Mouse (Mus musculus) liver, postnatal 0 days (tissue): ENCODE measurements around the gene Ccdc92. TPM values are rescaled to one million over a fixed set of nuclear protein-coding genes. Genes with fewer than 3 reads are reported as not detected.

Experiments
- ATAC-seq: fragments of 200-750 bp; cut with Nextera tagmentation; 2 replicates; pipeline ENCODE4 v1.8.0; 2017; ENCODE audit warnings: mild to moderate bottlenecking, moderate library complexity
- DNase-seq: peaks from one replicate; pipeline ENCODE4 v3.0.0-alpha.2; 2016
- H3K27ac ChIP-seq: fragments of 300-500 bp; sonication (generic); 2 replicates; pipeline ENCODE4 v1.5.1; 2014; ENCODE audit warnings: antibody characterized with exemption, moderate library complexity, mild to moderate bottlenecking, low read depth
- H3K27me3 ChIP-seq: fragments of 300-500 bp; sonication (generic); 2 replicates; pipeline ENCODE4 v1.6.1; 2014; ENCODE audit warnings: low read length, control low read depth, mixed read lengths; ENCODE audit not compliant: insufficient read depth
- H3K36me3 ChIP-seq: fragments of 300-500 bp; sonication (generic); replicated peaks from 2 replicates; pipeline ENCODE4 v1.6.1; 2014; ENCODE audit warnings: mild to moderate bottlenecking, control low read depth, low read length, moderate library complexity, mixed read lengths; ENCODE audit not compliant: insufficient read depth
- H3K4me1 ChIP-seq: fragments of 300-500 bp; sonication (generic); 2 replicates; pipeline ENCODE4 v1.6.1; 2014; ENCODE audit warnings: antibody characterized with exemption, mild to moderate bottlenecking, control low read depth; ENCODE audit not compliant: insufficient read depth
- H3K4me2 ChIP-seq: fragments of 300-500 bp; sonication (generic); 2 replicates; pipeline ENCODE4 v1.6.1; 2014; ENCODE audit warnings: low read depth, mild to moderate bottlenecking, low read length, moderate library complexity, mixed read lengths
- H3K4me3 ChIP-seq: fragments of 300-500 bp; sonication (generic); 2 replicates; pipeline ENCODE4 v1.5.1; 2014; ENCODE audit warnings: low read depth, low read length
- H3K9ac ChIP-seq: fragments of 300-500 bp; sonication (generic); replicated peaks from 2 replicates; pipeline ENCODE4 v1.6.1; 2014; ENCODE audit warnings: mild to moderate bottlenecking, moderate library complexity
- H3K9me3 ChIP-seq: fragments of 300-500 bp; sonication (generic); 2 replicates; pipeline ENCODE4 v1.6.1; 2016; ENCODE audit warnings: mild to moderate bottlenecking, control low read depth, low read length, mixed read lengths
- CTCF ChIP-seq: sonication (generic); IDR thresholded peaks from 2 replicates; pipeline ENCODE4 v1.5.1; 2016; ENCODE audit warnings: antibody characterized with exemption, low read depth
- EP300 ChIP-seq: IDR thresholded peaks from 2 replicates; pipeline ENCODE4 v1.6.1; 2016; ENCODE audit warnings: antibody characterized with exemption, low read depth, mild to moderate bottlenecking
- WGBS: fragments of 180-500 bp; shearing (Covaris S2); extraction: QIAGEN DNeasy Blood & Tissue Kit; methylation state at CpG from one replicate; pipeline ENCODE4 v1.1.7; 2014; ENCODE audit not compliant: insufficient replicate concordance; 5-methylcytosine and 5-hydroxymethylcytosine counted together
- polyA plus RNA-seq: library from polyadenylated mRNA; unstranded; fragments of >200 nt; fragmentation: Nextera tagmentation; extraction: Ambion mirVana; gene quantifications from 2 replicates; pipeline ENCODE4 v1.2.1, GENCODE M21; 2015

Gene Ccdc92
- polyA plus RNA-seq, 1 experiment from 2014 or later, result 0.35 TPM

- H3K4me3 ChIP-seq, result no peak overlapping the region
- ATAC-seq, result no peak
- H3K9ac ChIP-seq, result no peak overlapping the region
- H3K27me3 ChIP-seq, result no peaks in the 10 kb centered on the region
- no peaks in the 10 kb centered on the region for H3K9me3 ChIP-seq
- H3K27ac ChIP-seq, result no peak overlapping the region
- no peaks in the 10 kb centered on the region for H3K4me1 ChIP-seq
- no peak overlapping the region for H3K4me2 ChIP-seq
- no peak for TF ChIP-seq EP300
- no peak for TF ChIP-seq CTCF
- 58% methylated on average over 19 of the region's 19 CpGs for WGBS
- H3K36me3 ChIP-seq, result no peaks in the 10 kb centered on the region
- DNase-seq, result no peak
Observed at GRCm38 (mm10) chr5:124900738-124901490, 38.7 kb upstream of the Ccdc92 start.

GRCm38 (mm10) chr5:124899945-124900631 is 37.9 kb upstream of the Ccdc92 start:
- H3K9me3 ChIP-seq, result no peaks in the 10 kb centered on the region
- 29% methylated on average over 20 of the region's 20 CpGs for WGBS
- ATAC-seq (peak; percentile 55), DNase-seq (peak; percentile 87)
- TF ChIP-seq CTCF (peak; percentile 99), EP300 (no peak)
- H3K36me3 ChIP-seq, result no peaks in the 10 kb centered on the region
- no peak overlapping the region for H3K9ac ChIP-seq
- H3K27me3 ChIP-seq, result no peaks in the 10 kb centered on the region
- peak overlapping the region; percentile 50 for H3K4me2 ChIP-seq
- H3K4me1 ChIP-seq, result no peaks in the 10 kb centered on the region
- no peak overlapping the region for H3K27ac ChIP-seq
- no peak overlapping the region for H3K4me3 ChIP-seq

GRCm38 (mm10) chr5:124896135-124896534 is 33.9 kb upstream of the Ccdc92 start:
- DNase-seq (no peak), ATAC-seq (no peak)
- no peaks in the 10 kb centered on the region for H3K27me3 ChIP-seq

GRCm38 (mm10) chr5:124891921-124892370 is 29.7 kb upstream of the Ccdc92 start:
- H3K27me3 ChIP-seq, result no peaks in the 10 kb centered on the region
- TF ChIP-seq CTCF, result no peak
- TF ChIP-seq EP300, result no peak
- H3K36me3 ChIP-seq, result no peaks in the 10 kb centered on the region
- no peak overlapping the region for H3K4me3 ChIP-seq
- H3K4me2 ChIP-seq, result no peak overlapping the region
- H3K9me3 ChIP-seq, result no peaks in the 10 kb centered on the region
- DNase-seq (peak; percentile 48), ATAC-seq (peak; percentile 89)
- H3K4me1 ChIP-seq, result peaks cover 4% of the 10 kb centered on the region; the same call in 1 of the 2 replicates
- H3K9ac ChIP-seq, result no peak overlapping the region
- WGBS, result 49% methylated on average over 3 of the region's 3 CpGs
- H3K27ac ChIP-seq, result peak overlapping the region; percentile 66

More at GRCm38 (mm10) chr5:124896135-124896534, 33.9 kb upstream of the Ccdc92 start:
- no peaks in the 10 kb centered on the region for H3K9me3 ChIP-seq
- no peak overlapping the region for H3K9ac ChIP-seq
- 68% methylated on average over 6 of the region's 8 CpGs for WGBS
- peaks cover 4% of the 10 kb centered on the region; the same call in 1 of the 2 replicates for H3K4me1 ChIP-seq
- H3K4me2 ChIP-seq, result no peak overlapping the region
- no peak overlapping the region for H3K4me3 ChIP-seq
- no peaks in the 10 kb centered on the region for H3K36me3 ChIP-seq
- no peak overlapping the region for H3K27ac ChIP-seq
- TF ChIP-seq EP300, result no peak
- no peak for TF ChIP-seq CTCF

- H3K36me3 ChIP-seq, result peaks cover 15% of the 10 kb centered on the region
- H3K4me3 ChIP-seq, result no peak overlapping the region
- H3K4me1 ChIP-seq, result peaks cover 4% of the 10 kb centered on the region; the same call in 1 of the 2 replicates
- no peaks in the 10 kb centered on the region for H3K9me3 ChIP-seq
- DNase-seq (no peak), ATAC-seq (no peak)
- no peak overlapping the region for H3K4me2 ChIP-seq
- TF ChIP-seq CTCF (no peak), EP300 (no peak)
- no peak overlapping the region for H3K9ac ChIP-seq
- H3K27ac ChIP-seq, result no peak overlapping the region
- no peaks in the 10 kb centered on the region for H3K27me3 ChIP-seq
- WGBS, result 85% methylated on average over 8 of the region's 8 CpGs
Observed at GRCm38 (mm10) chr5:124888661-124889060, 26.4 kb upstream of the Ccdc92 start.

- Histone ChIP-seq H3K9me3 (no peaks in the 10 kb centered on the region), H3K9ac (no peak overlapping the region), H3K4me1 (no peaks in the 10 kb centered on the region), H3K4me3 (no peak overlapping the region), H3K4me2 (no peak overlapping the region), H3K27me3 (no peaks in the 10 kb centered on the region), H3K27ac (no peak overlapping the region), H3K36me3 (peaks cover 15% of the 10 kb centered on the region)
- DNase-seq, result no peak
- no peak for ATAC-seq
- no peak for TF ChIP-seq EP300
- TF ChIP-seq CTCF, result no peak
- 91% methylated on average over 6 of the region's 6 CpGs for WGBS
Observed at GRCm38 (mm10) chr5:124883877-124884276, 21.7 kb upstream of the Ccdc92 start.
